Mouse (Mus musculus) gastrocnemius, postnatal 10 days (tissue): Measurements from ENCODE around the gene Tjp1. TPM values are rescaled to one million over a fixed set of nuclear protein-coding genes. Genes with fewer than 3 reads are reported as not detected.
A peak's percentile ranks its signal among the peaks of the same experiment; 100 is the strongest.

ENCODE experiments used
- DNase-seq: peaks from one replicate; pipeline ENCODE4 v3.0.0; 2021; ENCODE audit warnings: mixed read lengths
- total RNA-seq, 2 experiments: library from RNA; stranded (reverse); gene quantifications; 2 replicates each; pipeline ENCODE4 v1.2.3; 2021

Tjp1 gene
- total RNA-seq, 2 experiments from 2014 or later, result 48.3 to 56.3 TPM

DNA sequence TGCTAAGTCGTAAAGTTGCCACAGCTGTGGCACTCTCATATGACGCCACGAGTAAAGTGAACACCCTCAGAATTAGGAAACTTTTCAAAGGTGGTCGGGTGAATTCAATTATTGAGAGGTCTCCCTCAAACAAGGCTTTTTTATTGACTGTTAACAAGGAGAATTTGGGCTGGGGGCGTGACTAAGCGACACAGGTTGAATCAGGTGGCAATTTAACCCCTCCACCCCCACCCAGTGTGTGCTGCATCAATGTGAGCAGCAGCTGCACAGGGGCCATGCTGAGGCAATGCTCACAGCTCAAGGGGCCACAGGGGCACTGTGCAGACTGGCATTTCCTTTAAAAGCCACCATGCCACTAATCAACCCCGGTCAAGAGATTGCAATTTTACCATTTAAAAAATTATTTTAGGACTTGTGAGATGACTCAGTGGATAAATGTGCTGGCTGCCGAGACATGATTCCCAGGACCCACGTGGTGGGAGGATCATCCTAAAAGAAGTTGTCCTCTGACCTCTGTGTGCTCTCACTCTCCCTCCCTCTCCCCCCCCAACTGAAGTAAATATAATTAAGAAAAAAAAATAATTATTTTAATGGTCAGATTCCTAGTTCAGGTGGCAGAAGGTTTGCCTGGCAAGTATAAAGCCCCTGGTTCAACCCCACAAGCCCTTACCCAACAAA is 96.4 kb downstream of the Tjp1 start:
- DNase-seq, result no peak

DNA sequence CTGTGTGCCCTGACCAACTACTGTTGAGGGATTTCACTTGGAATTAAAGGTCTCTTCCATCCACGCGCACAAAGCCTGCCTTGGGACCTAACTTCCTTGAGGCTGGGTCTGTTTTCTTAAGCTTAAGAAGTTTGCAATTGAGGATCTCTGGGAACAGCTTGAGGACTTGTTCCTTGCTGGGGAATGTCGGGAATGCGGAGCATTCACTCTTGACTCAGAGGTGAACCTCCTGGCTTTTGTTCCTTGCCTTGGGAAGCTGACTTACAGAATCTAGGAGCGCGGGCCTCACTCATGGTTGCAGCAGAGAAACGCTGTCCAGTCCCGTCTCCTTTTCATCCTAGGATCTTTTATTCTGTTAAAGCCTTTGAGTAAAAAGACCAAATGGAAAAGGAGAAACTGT is 97.2 kb downstream of the Tjp1 start:
- DNase-seq, result no peak

DNA sequence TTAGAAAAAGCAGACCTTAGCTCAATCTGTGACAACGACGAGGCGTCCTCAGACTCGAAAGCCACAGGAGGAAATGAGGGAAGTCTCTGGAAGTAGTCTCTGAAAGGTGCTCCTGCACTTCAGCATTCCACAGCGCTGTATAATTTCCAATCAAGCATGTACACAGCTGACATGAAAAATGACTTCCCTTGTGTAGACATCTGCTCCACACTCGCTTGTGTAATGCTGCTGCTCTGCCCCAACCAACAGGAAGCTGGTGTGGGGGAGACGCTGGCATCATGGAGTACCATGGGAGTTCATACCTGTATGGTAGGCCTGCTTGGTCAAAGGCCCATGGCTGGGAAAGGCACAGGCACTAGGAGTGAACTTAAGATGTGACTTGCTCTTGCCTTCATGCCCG is 103.1 kb downstream of the Tjp1 start:
- DNase-seq, result no peak

DNA sequence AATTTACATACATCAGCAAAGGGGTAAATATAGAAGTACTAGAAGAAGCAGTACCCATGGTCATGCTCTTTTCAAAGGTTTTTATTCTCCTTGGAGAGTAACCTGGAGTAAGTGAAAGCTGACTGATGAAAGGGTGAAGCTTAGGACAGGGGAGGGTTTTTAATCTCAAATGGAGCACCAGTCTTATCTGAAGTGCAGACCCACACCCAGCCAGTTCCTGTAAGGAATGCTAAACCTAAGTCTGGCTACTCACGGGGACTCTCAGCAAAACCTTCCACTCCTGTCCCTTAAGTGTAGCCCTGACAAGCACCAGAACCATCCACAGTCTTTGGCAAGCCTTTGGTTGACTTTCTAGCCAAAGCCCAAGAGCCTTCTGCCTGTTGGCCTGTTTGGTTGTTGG is 105.1 kb downstream of the Tjp1 start:
- no peak for DNase-seq

DNA sequence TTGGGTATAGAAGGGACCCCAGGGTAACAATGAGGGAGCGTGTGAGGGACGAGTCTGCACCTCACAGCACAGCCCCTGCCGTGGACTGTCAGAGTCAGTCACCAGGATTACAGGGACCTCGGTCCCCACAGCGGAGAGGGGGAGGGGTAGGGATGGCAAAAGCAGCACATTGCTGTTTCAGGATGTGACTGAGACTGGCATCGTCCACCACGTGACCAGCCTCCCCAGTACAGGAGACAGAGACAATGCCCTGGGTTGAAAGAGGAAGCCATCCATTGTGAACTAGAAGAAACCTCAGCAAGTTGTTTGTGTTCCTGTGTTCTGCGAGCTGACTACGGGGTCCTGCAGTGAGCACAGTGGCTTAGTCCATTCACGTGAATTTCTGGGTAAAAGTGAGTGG is 106.1 kb downstream of the Tjp1 start:
- DNase-seq, result no peak

DNA sequence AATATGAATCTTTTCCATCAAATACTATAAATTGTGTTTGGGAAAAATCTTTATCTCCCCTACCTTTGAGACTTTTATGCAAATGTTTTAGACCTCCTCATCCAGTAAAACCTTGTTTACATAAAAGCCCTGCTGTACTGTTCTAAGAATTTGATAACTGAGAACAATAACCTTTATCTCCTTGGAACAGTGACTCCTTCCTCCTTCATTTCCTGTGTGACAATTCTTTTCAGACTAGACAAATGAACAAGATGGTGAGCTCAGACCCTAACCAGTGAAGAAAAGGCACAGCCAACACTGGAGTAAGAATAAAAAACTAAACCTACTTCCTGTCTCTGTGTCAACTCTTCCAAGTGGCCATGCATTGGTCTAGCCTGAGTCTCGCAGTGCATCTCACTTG is 107.7 kb downstream of the Tjp1 start:
- no peak for DNase-seq

DNA sequence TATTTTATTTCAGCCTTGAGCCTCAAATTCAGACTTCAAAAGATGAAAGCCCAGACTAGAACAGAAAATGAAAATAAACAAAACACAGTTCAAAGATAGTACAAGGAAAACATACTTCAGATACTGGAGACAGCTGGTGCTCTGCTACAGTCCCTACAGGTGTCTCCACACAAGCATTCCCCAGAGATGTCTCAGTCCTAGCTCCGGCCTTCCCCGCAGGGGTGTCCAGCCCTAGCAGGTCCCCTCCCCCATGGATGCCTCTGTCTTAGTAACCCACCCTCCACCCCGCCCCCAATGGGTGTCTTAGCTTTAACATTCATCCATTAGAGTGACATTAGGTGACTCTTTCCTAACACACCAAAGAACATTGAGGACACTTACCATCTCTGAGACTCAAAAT is 108.6 kb downstream of the Tjp1 start:
- DNase-seq, result no peak

DNA sequence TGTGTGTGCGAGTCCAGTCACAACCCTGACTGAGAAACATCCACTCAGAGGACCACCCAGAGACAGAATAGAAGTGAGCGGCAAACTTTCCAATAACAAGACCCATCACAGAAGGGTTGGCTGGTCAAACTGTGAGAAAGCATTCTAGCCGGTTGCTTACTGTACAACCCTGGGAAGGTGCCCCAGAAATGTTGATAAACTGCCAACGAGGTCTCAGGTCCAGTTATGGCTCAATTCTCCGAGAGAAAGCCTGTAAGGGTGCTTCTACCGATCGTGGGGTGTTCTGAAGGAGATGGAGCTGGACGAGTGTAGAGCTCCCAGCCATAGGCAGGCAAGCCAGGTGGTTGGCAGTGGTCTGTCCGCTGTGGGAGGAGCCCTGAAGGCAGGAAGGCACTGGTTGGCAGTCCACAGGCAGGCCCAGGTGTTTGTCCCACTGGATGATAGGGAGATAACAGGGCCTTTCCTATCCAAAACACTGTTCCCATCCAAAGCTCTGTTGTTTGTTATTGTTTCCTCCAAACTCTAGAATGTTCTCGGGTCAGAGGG is 109.1 kb downstream of the Tjp1 start:
- DNase-seq, result no peak

DNA sequence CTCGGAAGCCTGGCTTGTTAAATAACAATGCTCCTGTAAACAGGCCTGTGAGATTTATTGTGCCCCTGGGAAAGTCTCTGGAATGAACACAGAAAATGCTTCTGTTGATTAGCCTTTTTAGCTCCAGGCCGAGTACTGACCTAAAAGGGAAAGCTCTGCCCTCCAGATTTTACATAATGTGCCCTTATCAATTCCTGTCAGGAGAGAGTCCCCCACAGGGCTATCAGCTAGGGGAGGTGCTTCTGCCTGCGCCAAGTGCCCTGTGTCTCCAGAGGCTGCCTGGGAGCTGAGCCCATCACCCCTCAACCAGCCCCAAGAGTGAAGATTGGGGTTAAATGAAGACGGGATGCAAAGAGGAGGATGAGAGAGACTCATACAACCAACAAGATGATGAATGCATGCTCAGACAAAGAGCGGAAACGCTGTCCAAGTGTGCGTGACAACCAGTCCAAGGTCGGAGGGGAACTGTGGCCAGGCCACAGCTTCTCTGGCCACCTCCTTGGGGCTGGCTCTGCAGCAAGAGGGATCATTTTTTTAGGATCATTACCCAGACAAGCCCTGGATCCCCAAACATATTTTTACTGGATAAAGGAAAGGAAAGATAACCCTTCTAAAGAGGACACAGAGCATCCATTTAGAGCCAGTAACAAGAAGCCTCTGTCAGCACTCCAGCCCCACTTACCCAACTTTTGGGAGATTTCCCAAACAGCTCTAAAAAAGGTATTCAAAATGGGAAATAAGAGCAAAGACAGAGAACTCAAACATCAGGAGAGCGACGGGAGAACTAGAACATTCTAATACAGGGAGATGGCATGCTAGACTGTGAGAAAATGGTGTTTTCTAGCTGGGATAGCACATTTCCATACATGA is 110.1 kb downstream of the Tjp1 start:
- no peak for DNase-seq

DNA sequence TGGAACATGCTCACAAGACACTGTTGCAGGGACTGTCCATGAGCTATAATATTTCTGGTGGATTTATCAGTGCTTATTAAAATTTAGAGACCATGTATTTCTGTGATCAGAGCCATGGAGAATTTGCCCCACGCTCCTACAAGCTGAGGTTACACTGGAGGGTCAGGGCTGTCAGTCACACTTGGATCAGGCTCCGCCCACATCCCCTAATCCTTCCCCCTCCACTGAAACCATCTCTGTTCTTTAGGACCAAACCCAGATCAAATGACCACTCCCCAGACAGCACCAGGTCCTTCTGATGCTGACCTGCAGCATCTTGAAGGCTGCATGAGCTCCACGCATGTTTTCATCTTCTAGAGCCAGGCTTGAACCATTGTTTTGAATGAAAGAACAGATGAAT is 111.1 kb downstream of the Tjp1 start:
- no peak for DNase-seq

DNA sequence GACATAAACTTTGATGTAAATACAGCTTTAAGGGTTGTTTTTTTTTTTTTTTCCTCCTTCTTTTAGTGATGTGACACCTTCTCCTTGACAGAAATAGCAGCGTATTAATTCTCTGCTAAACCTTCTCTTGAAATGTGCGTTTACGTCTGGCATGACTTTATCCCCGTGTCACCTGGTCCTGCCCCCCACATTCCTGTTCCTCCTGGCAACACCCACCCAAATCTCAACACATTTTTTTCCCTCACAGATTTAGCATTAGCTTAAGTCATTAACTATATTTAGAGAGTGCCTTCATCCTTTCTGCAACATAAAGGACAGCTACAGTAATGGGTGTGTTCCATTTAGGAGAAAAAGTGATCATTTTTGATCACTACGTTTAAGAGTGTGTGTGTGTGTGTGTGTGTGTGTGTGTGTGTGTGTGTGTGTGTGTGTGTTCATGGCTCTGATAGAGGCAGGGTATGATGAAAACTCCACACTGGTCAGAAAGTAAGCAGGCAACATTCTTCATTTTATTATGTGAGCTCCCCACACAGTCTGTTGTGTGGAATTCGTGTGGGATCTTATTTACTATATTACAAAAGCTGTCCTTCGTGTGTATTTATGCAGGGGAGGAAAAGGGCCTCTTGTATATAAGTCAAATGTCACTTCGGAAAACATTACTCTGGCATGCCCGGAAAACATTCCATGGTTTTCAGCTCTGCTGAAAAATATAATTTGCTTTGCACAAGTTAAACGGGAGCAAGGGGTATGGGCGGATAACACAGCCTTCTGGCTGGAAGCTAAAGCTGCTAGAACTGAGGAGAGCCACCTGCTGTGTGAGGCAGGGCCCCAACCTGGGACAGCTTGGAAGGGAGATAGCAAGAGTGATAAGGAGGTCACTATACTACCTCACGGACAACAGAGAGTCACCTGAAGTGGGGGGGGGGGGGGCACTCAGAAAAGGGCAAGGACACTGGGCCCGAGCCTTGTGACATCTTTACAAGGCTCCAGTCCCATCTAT is 113.3 kb downstream of the Tjp1 start:
- no peak for DNase-seq

DNA sequence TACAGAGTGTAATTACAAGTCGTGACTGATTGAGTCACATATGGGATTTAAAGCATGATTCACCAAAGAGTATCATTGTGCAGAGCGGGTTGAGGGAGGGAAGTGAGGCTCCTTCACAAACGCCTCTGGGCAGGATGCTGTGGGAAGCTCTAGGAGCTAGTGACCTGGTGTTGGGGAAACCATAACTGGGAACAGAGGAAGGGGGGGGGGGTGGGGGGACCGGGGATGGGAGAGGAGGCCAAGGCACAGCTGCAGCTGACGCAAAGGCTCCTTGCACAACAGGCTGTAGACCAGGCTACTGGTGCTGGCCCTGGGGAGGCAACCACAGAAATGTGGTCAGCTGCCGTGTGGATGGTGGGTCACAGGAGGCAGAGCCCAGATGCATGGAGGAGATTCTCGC is 116.9 kb downstream of the Tjp1 start:
- DNase-seq, result peak; percentile 30

DNA sequence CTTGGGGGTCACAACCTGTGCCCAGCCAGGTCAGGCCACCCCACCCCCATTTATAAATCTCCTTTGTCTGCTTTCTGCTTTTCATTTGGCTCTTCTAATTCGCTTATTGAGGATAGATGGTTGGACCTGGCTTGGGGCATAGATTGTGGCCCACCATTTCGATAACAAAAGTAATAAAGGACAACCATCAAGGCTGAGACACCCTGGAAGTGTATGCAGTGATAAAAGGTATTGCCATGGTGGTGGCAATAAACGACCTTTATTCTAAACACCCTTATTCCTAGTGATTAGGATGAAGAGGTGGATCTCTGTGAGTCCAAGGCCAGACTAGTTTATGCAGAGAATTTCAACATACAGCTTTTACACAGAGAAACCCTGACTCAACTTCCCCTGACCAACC is 121.2 kb downstream of the Tjp1 start:
- DNase-seq, result no peak

DNA sequence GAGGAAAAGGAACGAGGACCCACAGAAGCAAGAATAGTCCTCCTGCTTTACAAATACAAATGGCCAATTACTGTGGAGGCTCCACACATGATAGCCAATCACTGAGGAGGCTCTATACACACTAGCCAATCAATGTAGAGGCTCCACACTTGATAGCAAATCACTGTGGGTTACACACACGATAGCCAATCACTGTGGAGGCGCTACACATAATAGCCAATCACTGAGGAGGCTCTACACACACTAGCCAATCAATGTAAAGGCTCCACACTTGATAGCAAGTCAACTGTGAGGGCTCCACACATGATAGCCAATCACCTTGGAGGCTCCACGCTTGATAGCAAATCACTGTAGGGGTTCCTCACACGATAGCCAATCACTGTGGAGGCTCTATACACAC is 125.1 kb downstream of the Tjp1 start:
- DNase-seq, result no peak

DNA sequence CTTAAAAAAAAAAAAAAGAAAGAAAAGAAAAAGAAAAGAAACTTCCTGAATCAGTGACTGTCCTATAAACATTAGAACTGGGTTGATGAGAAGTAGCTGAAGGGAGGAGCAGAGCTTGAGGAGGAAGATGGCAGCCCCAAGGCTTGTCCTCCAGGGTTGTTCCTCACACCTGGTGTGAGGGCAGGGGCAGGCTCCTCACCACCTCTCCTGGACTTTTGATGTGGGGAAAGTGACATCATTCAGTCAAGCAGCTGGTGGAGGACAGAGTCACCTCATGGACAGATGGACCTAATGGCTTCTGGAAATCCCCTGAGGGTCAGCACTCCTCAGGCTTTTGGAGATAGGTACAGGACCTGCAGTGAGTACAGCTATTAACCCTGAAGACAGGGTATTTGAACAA is 126.0 kb downstream of the Tjp1 start:
- no peak for DNase-seq

DNA sequence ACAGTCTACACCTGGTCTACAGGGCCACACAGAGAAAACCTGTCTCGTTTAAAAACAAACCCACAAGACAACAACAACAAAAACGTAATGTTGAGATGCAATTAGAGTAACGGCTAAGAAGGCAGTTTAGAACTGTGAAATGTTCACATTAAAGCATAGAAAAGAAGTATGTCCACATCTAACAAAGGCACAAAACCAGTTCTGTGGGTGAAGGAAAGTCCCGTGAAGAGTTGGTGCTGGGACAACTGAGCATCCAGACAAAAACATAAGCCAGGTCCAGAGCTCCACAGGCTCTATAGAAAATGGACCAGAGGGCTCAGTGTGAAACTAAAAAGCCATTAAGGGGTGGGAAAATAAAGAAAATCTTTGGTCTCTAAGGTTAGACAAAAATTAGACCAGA is 131.7 kb downstream of the Tjp1 start:
- no peak for DNase-seq

DNA sequence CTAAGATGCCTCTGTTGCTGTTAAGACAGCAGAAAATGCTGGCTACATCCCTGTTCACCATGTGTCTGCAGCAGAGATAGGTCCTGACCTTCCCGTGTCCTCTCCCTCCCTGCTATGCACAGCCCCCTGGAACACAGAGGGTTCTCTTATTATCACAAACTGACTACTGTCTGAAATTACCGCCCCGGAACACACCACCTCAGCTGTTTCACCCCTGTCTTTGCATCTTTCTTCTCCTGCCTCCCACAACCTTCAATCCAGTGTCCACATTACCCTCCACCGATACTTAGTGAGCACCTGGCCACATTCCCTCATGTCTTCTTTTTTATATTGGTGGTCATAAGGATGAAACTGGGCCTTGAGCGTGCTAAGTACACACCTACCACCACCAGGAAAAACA is 132.4 kb downstream of the Tjp1 start:
- no peak for DNase-seq

DNA sequence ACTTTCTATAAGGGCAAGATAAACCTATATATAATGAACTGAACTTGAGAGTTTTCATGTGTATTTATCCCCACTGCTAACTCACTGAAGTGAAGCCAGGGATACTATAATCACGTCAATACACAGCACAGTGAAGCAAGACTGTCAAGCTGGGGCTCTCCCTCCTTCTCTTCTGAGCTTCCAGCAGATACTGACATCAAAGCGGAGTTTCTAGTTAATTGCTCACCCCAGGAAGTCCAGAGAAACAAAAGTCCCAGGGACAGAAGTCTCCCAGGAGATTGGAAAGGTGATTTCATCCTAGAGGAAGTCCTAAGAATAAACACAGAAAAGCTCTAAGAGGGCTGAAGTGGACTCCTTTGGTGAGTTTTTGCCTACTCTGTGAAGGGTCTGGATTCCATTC is 132.9 kb downstream of the Tjp1 start:
- no peak for DNase-seq

DNA sequence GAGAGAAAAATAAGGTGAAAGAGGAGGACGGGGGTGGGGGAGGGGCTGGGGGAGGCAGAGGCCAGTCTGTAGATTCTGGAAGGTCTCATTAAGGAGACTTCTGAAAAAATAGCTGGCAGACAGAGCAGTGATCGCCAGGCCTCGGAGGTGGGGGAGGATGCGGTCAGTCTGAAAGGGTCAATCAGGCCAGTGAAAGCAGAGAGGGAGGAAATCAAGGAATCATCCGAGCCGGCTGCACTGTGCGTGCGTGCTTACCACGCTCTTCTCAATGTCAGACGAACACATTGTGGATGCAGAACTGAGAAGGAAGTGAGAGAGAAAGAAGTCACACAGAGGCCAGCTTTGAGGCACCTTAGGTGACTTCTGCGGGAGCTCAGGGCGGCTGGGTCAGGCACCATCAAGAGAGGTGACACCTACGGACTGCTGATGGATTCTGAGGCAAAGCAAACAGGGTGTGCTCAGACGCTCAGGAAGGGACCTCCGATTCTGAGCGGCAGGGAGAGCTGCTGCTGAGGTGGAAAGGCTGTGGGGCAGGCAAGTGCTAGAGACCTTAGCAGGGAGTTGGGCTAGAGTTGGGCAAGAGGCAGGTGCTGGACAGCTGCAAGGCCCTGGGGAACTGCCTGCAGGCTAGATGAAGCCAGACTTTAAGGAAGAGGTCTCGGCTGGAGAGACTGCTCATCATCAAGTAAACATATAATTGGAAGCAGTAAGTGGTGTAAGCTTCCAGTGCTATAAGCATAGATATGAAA is 133.7 kb downstream of the Tjp1 start:
- no peak for DNase-seq

DNA sequence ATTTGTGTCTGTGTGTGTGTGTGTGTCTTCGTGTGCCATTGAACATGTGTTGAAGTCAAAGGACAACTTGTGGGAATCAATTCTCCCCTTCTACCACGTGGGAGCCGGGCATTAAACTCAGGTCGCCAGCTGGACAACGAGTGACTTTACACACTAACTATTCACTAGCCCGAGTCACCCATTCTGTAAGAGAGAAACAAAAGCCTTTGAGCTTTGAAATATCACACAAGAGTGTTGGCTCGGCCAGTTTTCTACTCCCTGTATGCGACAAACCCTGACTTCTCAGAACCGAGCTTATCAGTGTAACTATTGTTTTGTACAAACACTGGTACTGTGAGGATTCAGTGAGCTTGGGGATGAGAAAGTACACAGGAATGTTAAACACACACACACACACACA is 134.6 kb downstream of the Tjp1 start:
- DNase-seq, result no peak

DNA sequence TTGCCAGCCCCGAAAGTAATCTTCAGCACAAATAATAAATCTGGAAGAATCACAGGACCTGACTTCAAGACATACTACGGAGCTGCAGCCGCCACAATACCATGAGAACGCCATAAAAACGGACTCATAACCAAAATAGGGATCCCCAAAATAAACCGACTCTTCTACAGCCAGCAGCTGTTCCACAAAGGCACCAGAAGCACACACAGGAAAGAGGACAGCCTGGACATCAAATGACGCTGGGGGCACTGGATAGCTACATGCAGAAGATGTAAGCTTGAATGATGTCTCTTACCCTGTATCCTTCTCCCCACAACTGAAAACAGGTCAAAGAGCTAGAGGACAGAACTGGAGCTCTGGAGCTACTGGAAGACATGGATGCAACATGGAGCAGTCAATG is 138.0 kb downstream of the Tjp1 start:
- DNase-seq, result no peak
